Comparison of ENCODE assay signal across 10 mouse cellular contexts in genomic region chr16:57611768-57612167, GRCm38 (mm10). TPM values are rescaled to one million over a fixed set of nuclear protein-coding genes. Genes with fewer than 3 reads are reported as not detected.
DNase-seq lines count a peak whose midpoint lies in the region; ATAC-seq and TF ChIP-seq lines count a peak whose summit lies in the region.
"Had no signal": no experiment of that assay in that cellular context is flagged by ENCODE, and none has a peak within 500 bp of the region (broad histone marks: within the 10 kb centered on the region; RNA-seq: fewer than 3 reads in every experiment).

No protein-coding gene starts in this region.

- WGBS in cerebellum, adult 2 months, result 5% methylated on average over 1 of the region's 1 CpGs
- WGBS in limb, embryonic 11.5 days, result 0% methylated on average over 1 of the region's 1 CpGs
- 0% methylated on average over 1 of the region's 1 CpGs for WGBS in limb, embryonic 10.5 days
- WGBS in intestine, embryonic 15.5 days, result 2% methylated on average over 1 of the region's 1 CpGs

- no peak overlapping the region for H3K9ac ChIP-seq in limb, embryonic 11.5 days (ENCODE audit: low read length)
- H3K9ac ChIP-seq in intestine, embryonic 15.5 days, result no peak overlapping the region
- H3K9ac ChIP-seq: heart, embryonic 13.5 days had no signal

- peak; percentile 59; the same call in 1 of the 2 replicates for TF ChIP-seq CTCF in cerebellum, adult 2 months (IDR thresholded peaks at IDR 0.05; ENCODE audit: borderline replicate concordance, insufficient read depth, low read depth, low read length)

- TF ChIP-seq POLR2A in cerebellum, adult 2 months (IDR thresholded peaks at IDR 0.05; ENCODE audit: borderline replicate concordance, insufficient read depth, low read length), result no peak

- no peak overlapping the region for H3K4me2 ChIP-seq in limb, embryonic 11.5 days (ENCODE audit: low read depth, severe bottlenecking)
- H3K4me2 ChIP-seq in intestine, embryonic 15.5 days (replicated peaks), result no peak overlapping the region
- H3K4me2 ChIP-seq: heart, embryonic 13.5 days had no signal

- H3K27ac ChIP-seq in cerebellum, adult 2 months (ENCODE audit: insufficient read depth, low read length), result no peak overlapping the region
- H3K27ac ChIP-seq in limb, embryonic 11.5 days (replicated peaks; ENCODE audit: low read depth, low read length), result no peak overlapping the region
- no peak overlapping the region for H3K27ac ChIP-seq in limb, embryonic 10.5 days
- no peak overlapping the region for H3K27ac ChIP-seq in intestine, embryonic 15.5 days
- H3K27ac ChIP-seq: heart, embryonic 13.5 days; macrophage had no signal

- no peaks in the 10 kb centered on the region for H3K36me3 ChIP-seq in limb, embryonic 11.5 days (ENCODE audit: control insufficient read depth, insufficient read depth, low read length)
- no peaks in the 10 kb centered on the region for H3K36me3 ChIP-seq in limb, embryonic 10.5 days
- no peaks in the 10 kb centered on the region for H3K36me3 ChIP-seq in intestine, embryonic 15.5 days
- H3K36me3 ChIP-seq: heart, embryonic 13.5 days had no signal

- peak in 1 of 2 experiments; percentile 14 for DNase-seq in cerebellum, adult 2 months
- no peak for DNase-seq in cerebellum, adult 9-11 months
- DNase-seq in limb, embryonic 11.5 days (ENCODE audit: low spot score), result peak; percentile 43
- DNase-seq in limb, embryonic 10.5 days (ENCODE audit: low spot score), result no peak
- DNase-seq in NIH3T3 (ENCODE audit: low read depth), result peak; percentile 81
- DNase-seq in embryo, embryonic 11.5 days (ENCODE audit: low read depth, low spot score), result peak; percentile 37
- peak; percentile 43 for DNase-seq in lung, postnatal 14 days

- H3K9me3 ChIP-seq in limb, embryonic 11.5 days (ENCODE audit: control insufficient read depth, low read length), result no peaks in the 10 kb centered on the region
- H3K9me3 ChIP-seq in limb, embryonic 10.5 days (replicated peaks), result no peaks in the 10 kb centered on the region
- no peaks in the 10 kb centered on the region for H3K9me3 ChIP-seq in intestine, embryonic 15.5 days
- H3K9me3 ChIP-seq: heart, embryonic 13.5 days had no signal

- no peaks in the 10 kb centered on the region for H3K27me3 ChIP-seq in cerebellum, adult 2 months (ENCODE audit: control insufficient read depth, insufficient read depth, low read length)
- no peaks in the 10 kb centered on the region for H3K27me3 ChIP-seq in limb, embryonic 11.5 days (ENCODE audit: control insufficient read depth, insufficient read depth, low read length)
- H3K27me3 ChIP-seq in limb, embryonic 10.5 days (ENCODE audit: low read depth, poor library complexity, severe bottlenecking), result no peaks in the 10 kb centered on the region
- H3K27me3 ChIP-seq in intestine, embryonic 15.5 days (replicated peaks), result no peaks in the 10 kb centered on the region

- ATAC-seq in limb, embryonic 11.5 days (ENCODE audit: insufficient number of reproducible peaks, low FRiP score, low TSS enrichment, low read depth), result no peak
- no peak for ATAC-seq in intestine, embryonic 15.5 days

- H3K4me3 ChIP-seq in cerebellum, adult 2 months (replicated peaks; ENCODE audit: insufficient read depth, low read depth, low read length), result no peak overlapping the region
- no peak overlapping the region for H3K4me3 ChIP-seq in limb, embryonic 11.5 days (ENCODE audit: low read depth, low read length)
- H3K4me3 ChIP-seq in limb, embryonic 10.5 days, result no peak overlapping the region
- H3K4me3 ChIP-seq in intestine, embryonic 15.5 days (replicated peaks), result no peak overlapping the region
- H3K4me3 ChIP-seq: heart, embryonic 13.5 days had no signal

- H3K4me1 ChIP-seq in cerebellum, adult 2 months (ENCODE audit: control insufficient read depth, insufficient read depth, low read length), result no peaks in the 10 kb centered on the region
- 0 out of 2 replicates have a peak, but pooled peaks cover 3% of the 10 kb centered on the region for H3K4me1 ChIP-seq in limb, embryonic 11.5 days (ENCODE audit: control insufficient read depth, insufficient read depth, low read length)
- peaks cover 4% of the 10 kb centered on the region for H3K4me1 ChIP-seq in limb, embryonic 10.5 days
- 0 out of 2 replicates have a peak, but pooled peaks cover 3% of the 10 kb centered on the region for H3K4me1 ChIP-seq in intestine, embryonic 15.5 days (replicated peaks)

RNA-seq across cellular contexts. Expression of gene Cmss1, which starts 5.1 kb away (rescaled TPM):
- 8.4 and 9.3 TPM in 2 replicates for polyA plus RNA-seq in cerebellum, adult 2 months (2012; rRNA removed)
- polyA plus RNA-seq in limb, embryonic 11.5 days (2014; fragmentation: Nextera tagmentation; extraction: Ambion mirVana), result 54.7 and 58.3 TPM in 2 replicates
- 53.7 and 67.5 TPM in 2 replicates for polyA plus RNA-seq in limb, embryonic 10.5 days (2016; fragmentation: Nextera tagmentation; extraction: Ambion mirVana)
- 45.2 and 45.5 TPM in 2 replicates for polyA plus RNA-seq in intestine, embryonic 15.5 days (2015; fragmentation: Nextera tagmentation; extraction: Ambion mirVana)

Comparison
In these comparisons a context has a peak if more than half of its experiments do, and no peak if none do; other contexts are left out.
1. DNase-seq: peak in limb, embryonic 11.5 days (single experiment), NIH3T3 (single experiment), embryo, embryonic 11.5 days (single experiment) and lung, postnatal 14 days (single experiment); none in cerebellum, adult 9-11 months (single experiment) and limb, embryonic 10.5 days (single experiment).